Mouse (Mus musculus) spleen, adult 10 weeks (tissue): ENCODE results near the gene 1700034J05Rik. TPM values are rescaled to one million over a fixed set of nuclear protein-coding genes. Genes with fewer than 3 reads are reported as not detected.

Source experiments
- polyA plus RNA-seq: library from polyadenylated mRNA; stranded (reverse); fragments of 350-450 nt; fragmentation: Illumina TruSeq; extraction: RNeasy Lipid Tissue Mini Kit (QIAGEN cat#74804); gene quantifications from one replicate; pipeline ENCODE4 v1.2.3, GENCODE M21; 2015; ENCODE audit warnings: low replicate concordance; ENCODE audit not compliant: insufficient read depth

1700034J05Rik gene
- polyA plus RNA-seq, result not detected

GRCm38 (mm10) chr6:146954258-146954657 is at the start of gene 1700034J05Rik:
TSS of gene 1700034J05Rik (minus strand) at chr6:146954422.

Other genes with a start within 250 kb of the 1700034J05Rik start
- 12.0 TPM for gene Stk38l, start 229.4 kb downstream of the 1700034J05Rik start, polyA plus RNA-seq
- 2.6 TPM for gene Arntl2, start 158.4 kb downstream of the 1700034J05Rik start, polyA plus RNA-seq
- not detected for gene Smco2, start 104.3 kb downstream of the 1700034J05Rik start, polyA plus RNA-seq
- gene Ppfibp1, start 65.9 kb downstream of the 1700034J05Rik start, polyA plus RNA-seq, result 36.4 TPM
- 0.37 TPM for gene Rep15, start 78.2 kb upstream of the 1700034J05Rik start, polyA plus RNA-seq
- gene Mrps35, start 88.3 kb upstream of the 1700034J05Rik start, polyA plus RNA-seq, result 42.5 TPM
- gene Mansc4, start 132.6 kb upstream of the 1700034J05Rik start, polyA plus RNA-seq, result 0.36 TPM
- gene Klhl42, start 137.0 kb upstream of the 1700034J05Rik start, polyA plus RNA-seq, result 20.3 TPM